Mouse (Mus musculus) embryonic facial prominence, embryonic 15.5 days (tissue): ENCODE measurements at regions not wholly inside any gene's neighbourhood (a gene's known extent, or its start where the extent isn't known, plus 50 kb on each side); places are given as distances from the start of the nearest gene placed in this dataset.

Experiments
- ATAC-seq: fragments of 200-750 bp; cut with Nextera tagmentation; 2 replicates; pipeline ENCODE4 v1.8.0; 2017; ENCODE audit warnings: low read depth, moderate TSS enrichment; ENCODE audit not compliant: insufficient number of reproducible peaks, low FRiP score, low TSS enrichment
- H3K27ac ChIP-seq: fragments of 300-500 bp; sonication (generic); replicated peaks from 2 replicates; pipeline ENCODE4 v1.5.1; 2015; ENCODE audit warnings: mild to moderate bottlenecking, inconsistent platforms
- H3K27me3 ChIP-seq: fragments of 300-500 bp; sonication (generic); 2 replicates; pipeline ENCODE4 v1.6.1; 2015; ENCODE audit warnings: inconsistent platforms
- H3K36me3 ChIP-seq: fragments of 300-500 bp; sonication (generic); 2 replicates; pipeline ENCODE4 v1.6.1; 2015; ENCODE audit warnings: mild to moderate bottlenecking, inconsistent platforms
- H3K4me1 ChIP-seq: fragments of 300-500 bp; sonication (generic); 2 replicates; pipeline ENCODE4 v1.6.1; 2015; ENCODE audit warnings: inconsistent platforms
- H3K4me2 ChIP-seq: fragments of 300-500 bp; sonication (generic); replicated peaks from 2 replicates; pipeline ENCODE4 v1.6.1; 2015; ENCODE audit warnings: mild to moderate bottlenecking, inconsistent platforms
- H3K4me3 ChIP-seq: fragments of 300-500 bp; sonication (generic); replicated peaks from 2 replicates; pipeline ENCODE4 v1.5.1; 2015; ENCODE audit warnings: mild to moderate bottlenecking, inconsistent platforms
- H3K9ac ChIP-seq: fragments of 300-500 bp; sonication (generic); 2 replicates; pipeline ENCODE4 v1.6.1; 2015; ENCODE audit warnings: inconsistent platforms
- H3K9me3 ChIP-seq: fragments of 300-500 bp; sonication (generic); replicated peaks from 2 replicates; pipeline ENCODE4 v1.6.1; 2016; ENCODE audit warnings: inconsistent platforms
- WGBS: fragments of 180-500 bp; shearing (Covaris S2); methylation state at CpG from one replicate; pipeline ENCODE4 v1.1.7; 2015; 5-methylcytosine and 5-hydroxymethylcytosine counted together

GRCm38 (mm10) chr3:39952103-39952502 is 579.0 kb upstream of the Intu start:
- Histone ChIP-seq H3K4me2 (no peak overlapping the region), H3K4me3 (no peak overlapping the region), H3K36me3 (no peaks in the 10 kb centered on the region), H3K9me3 (peaks cover 4% of the 10 kb centered on the region; the same call in 1 of the 2 replicates), H3K27me3 (no peaks in the 10 kb centered on the region), H3K4me1 (no peaks in the 10 kb centered on the region), H3K9ac (no peak overlapping the region), H3K27ac (no peak overlapping the region)
- WGBS, result 49% methylated on average over 2 of the region's 2 CpGs
- no peak for ATAC-seq

- Histone ChIP-seq H3K4me2 (no peak overlapping the region), H3K27ac (no peak overlapping the region), H3K4me1 (no peaks in the 10 kb centered on the region), H3K36me3 (no peaks in the 10 kb centered on the region), H3K27me3 (no peaks in the 10 kb centered on the region), H3K4me3 (no peak overlapping the region), H3K9me3 (peaks cover 4% of the 10 kb centered on the region; the same call in 1 of the 2 replicates), H3K9ac (no peak overlapping the region)
- ATAC-seq, result no peak
- WGBS, result 52% methylated on average over 1 of the region's 1 CpGs
Measured at GRCm38 (mm10) chr3:39952556-39952955, 578.5 kb upstream of the Intu start.

GRCm38 (mm10) chr3:39961836-39962640 is 569.0 kb upstream of the Intu start:
- no peak for ATAC-seq
- Histone ChIP-seq H3K36me3 (no peaks in the 10 kb centered on the region), H3K27me3 (no peaks in the 10 kb centered on the region), H3K4me3 (no peak overlapping the region), H3K9me3 (no peaks in the 10 kb centered on the region; the same call in 1 of the 2 replicates), H3K9ac (no peak overlapping the region), H3K4me2 (no peak overlapping the region), H3K27ac (no peak overlapping the region), H3K4me1 (peaks cover 7% of the 10 kb centered on the region; the same call in 1 of the 2 replicates)
- 34% methylated on average over 7 of the region's 7 CpGs for WGBS

GRCm38 (mm10) chr3:39965431-39965830 is 565.7 kb upstream of the Intu start:
- Histone ChIP-seq H3K9ac (no peak overlapping the region), H3K36me3 (no peaks in the 10 kb centered on the region), H3K4me2 (no peak overlapping the region), H3K4me3 (no peak overlapping the region), H3K4me1 (peaks cover 7% of the 10 kb centered on the region; the same call in 1 of the 2 replicates), H3K27me3 (no peaks in the 10 kb centered on the region), H3K27ac (no peak overlapping the region), H3K9me3 (no peaks in the 10 kb centered on the region)
- no peak for ATAC-seq
- 85% methylated on average over 2 of the region's 2 CpGs for WGBS

GRCm38 (mm10) chr3:39966390-39966789 is 564.7 kb upstream of the Intu start:
- H3K9me3 ChIP-seq, result no peaks in the 10 kb centered on the region
- WGBS, result 91% methylated on average over 2 of the region's 2 CpGs

GRCm38 (mm10) chr3:39976937-39977336 is 554.1 kb upstream of the Intu start:
- H3K9ac ChIP-seq, result no peak overlapping the region
- H3K4me2 ChIP-seq, result no peak overlapping the region
- no peak for ATAC-seq
- no peak overlapping the region for H3K4me3 ChIP-seq
- 93% methylated on average over 2 of the region's 2 CpGs for WGBS
- no peak overlapping the region for H3K27ac ChIP-seq
- no peaks in the 10 kb centered on the region for H3K27me3 ChIP-seq
- no peaks in the 10 kb centered on the region for H3K4me1 ChIP-seq
- H3K9me3 ChIP-seq, result 0 out of 2 replicates have a peak, but pooled peaks cover 4% of the 10 kb centered on the region
- H3K36me3 ChIP-seq, result no peaks in the 10 kb centered on the region

More at GRCm38 (mm10) chr3:39966390-39966789, 564.7 kb upstream of the Intu start:
- H3K27ac ChIP-seq, result no peak overlapping the region
- H3K27me3 ChIP-seq, result no peaks in the 10 kb centered on the region
- H3K4me3 ChIP-seq, result no peak overlapping the region
- no peak overlapping the region for H3K4me2 ChIP-seq
- H3K9ac ChIP-seq, result no peak overlapping the region
- peaks cover 7% of the 10 kb centered on the region; the same call in 1 of the 2 replicates for H3K4me1 ChIP-seq
- no peak for ATAC-seq
- no peaks in the 10 kb centered on the region for H3K36me3 ChIP-seq

GRCm38 (mm10) chr3:39978916-39979679 is 552.0 kb upstream of the Intu start:
- Histone ChIP-seq H3K9me3 (no peaks in the 10 kb centered on the region), H3K36me3 (no peaks in the 10 kb centered on the region), H3K9ac (no peak overlapping the region), H3K4me3 (no peak overlapping the region), H3K27ac (no peak overlapping the region), H3K4me1 (peaks cover 4% of the 10 kb centered on the region; the same call in 1 of the 2 replicates), H3K27me3 (no peaks in the 10 kb centered on the region), H3K4me2 (no peak overlapping the region)
- no peak for ATAC-seq
- WGBS, result 13% methylated on average over 3 of the region's 3 CpGs

GRCm38 (mm10) chr3:39982656-39983055 is 548.4 kb upstream of the Intu start:
- peaks cover 4% of the 10 kb centered on the region; the same call in 1 of the 2 replicates for H3K4me1 ChIP-seq
- no peak overlapping the region for H3K9ac ChIP-seq
- no peak overlapping the region for H3K4me2 ChIP-seq
- no peaks in the 10 kb centered on the region for H3K36me3 ChIP-seq
- H3K9me3 ChIP-seq, result no peaks in the 10 kb centered on the region
- no peak overlapping the region for H3K4me3 ChIP-seq
- no peaks in the 10 kb centered on the region for H3K27me3 ChIP-seq
- no peak overlapping the region for H3K27ac ChIP-seq
- no peak for ATAC-seq

GRCm38 (mm10) chr3:39987710-39988109 is 543.4 kb upstream of the Intu start:
- H3K9ac ChIP-seq, result no peak overlapping the region
- no peaks in the 10 kb centered on the region for H3K4me1 ChIP-seq
- H3K27me3 ChIP-seq, result no peaks in the 10 kb centered on the region
- no peak overlapping the region for H3K27ac ChIP-seq
- ATAC-seq, result no peak
- no peaks in the 10 kb centered on the region for H3K9me3 ChIP-seq
- no peak overlapping the region for H3K4me2 ChIP-seq
- no peak overlapping the region for H3K4me3 ChIP-seq
- WGBS, result 79% methylated on average over 1 of the region's 1 CpGs
- H3K36me3 ChIP-seq, result no peaks in the 10 kb centered on the region

GRCm38 (mm10) chr3:39998628-39999027 is 532.5 kb upstream of the Intu start:
- Histone ChIP-seq H3K27ac (no peak overlapping the region), H3K4me2 (no peak overlapping the region), H3K4me1 (no peaks in the 10 kb centered on the region), H3K4me3 (no peak overlapping the region), H3K27me3 (no peaks in the 10 kb centered on the region), H3K9me3 (no peaks in the 10 kb centered on the region), H3K36me3 (no peaks in the 10 kb centered on the region), H3K9ac (no peak overlapping the region)
- no peak for ATAC-seq
- 28% methylated on average over 5 of the region's 5 CpGs for WGBS

GRCm38 (mm10) chr3:39999846-40000245 is 531.2 kb upstream of the Intu start:
- Histone ChIP-seq H3K4me2 (no peak overlapping the region), H3K4me3 (no peak overlapping the region)

More at GRCm38 (mm10) chr3:39999846-40000245, 531.2 kb upstream of the Intu start:
- no peaks in the 10 kb centered on the region for H3K4me1 ChIP-seq
- ATAC-seq, result no peak
- no peaks in the 10 kb centered on the region for H3K27me3 ChIP-seq
- 86% methylated on average over 1 of the region's 1 CpGs for WGBS
- no peak overlapping the region for H3K9ac ChIP-seq
- no peak overlapping the region for H3K27ac ChIP-seq
- H3K36me3 ChIP-seq, result no peaks in the 10 kb centered on the region
- H3K9me3 ChIP-seq, result no peaks in the 10 kb centered on the region
